Mouse (Mus musculus) kidney, embryonic 16.5 days (tissue): Measurements from ENCODE around the gene Gsta2. TPM values are rescaled to one million over a fixed set of nuclear protein-coding genes. Genes with fewer than 3 reads are reported as not detected.
"Not testable (repeated sequence)": the region's sequence is repeated elsewhere in the genome, so short reads cannot be mapped to it uniquely, and the experiment has no call there.

Experiments
- ATAC-seq: fragments of 200-750 bp; cut with Nextera tagmentation; 2 replicates; pipeline ENCODE4 v1.8.0; 2017; ENCODE audit warnings: moderate TSS enrichment; ENCODE audit not compliant: low FRiP score, low TSS enrichment
- H3K27ac ChIP-seq: fragments of 300-500 bp; sonication (generic); 2 replicates; pipeline ENCODE4 v1.5.1; 2014; ENCODE audit warnings: low read length
- H3K27me3 ChIP-seq: fragments of 300-500 bp; sonication (generic); 2 replicates; pipeline ENCODE4 v1.6.1; 2014; ENCODE audit warnings: low read length, control low read depth, mixed read lengths; ENCODE audit not compliant: insufficient read depth
- H3K36me3 ChIP-seq: fragments of 300-500 bp; sonication (generic); 2 replicates; pipeline ENCODE4 v1.6.1; 2014; ENCODE audit warnings: low read length, control low read depth, mixed read lengths; ENCODE audit not compliant: insufficient read depth
- H3K4me1 ChIP-seq: fragments of 300-500 bp; sonication (generic); 2 replicates; pipeline ENCODE4 v1.6.1; 2014; ENCODE audit warnings: low read length, control low read depth, mixed read lengths; ENCODE audit not compliant: insufficient read depth
- H3K4me2 ChIP-seq: fragments of 300-500 bp; sonication (generic); replicated peaks from 2 replicates; pipeline ENCODE4 v1.6.1; 2014; ENCODE audit warnings: low read depth, low read length
- H3K4me3 ChIP-seq: fragments of 300-500 bp; sonication (generic); 2 replicates; pipeline ENCODE4 v1.5.1; 2014; ENCODE audit warnings: mild to moderate bottlenecking, low read length
- H3K9ac ChIP-seq: fragments of 300-500 bp; sonication (generic); replicated peaks from 2 replicates; pipeline ENCODE4 v1.6.1; 2014; ENCODE audit warnings: low read length
- H3K9me3 ChIP-seq: fragments of 300-500 bp; sonication (generic); 2 replicates; pipeline ENCODE4 v1.6.1; 2016; ENCODE audit warnings: low read length, control low read depth
- WGBS: fragments of 180-500 bp; shearing (Covaris S2); extraction: QIAGEN DNeasy Blood & Tissue Kit; methylation state at CpG from one replicate; pipeline ENCODE4 v1.1.7; 2014; 5-methylcytosine and 5-hydroxymethylcytosine counted together
- polyA plus RNA-seq: library from polyadenylated mRNA; unstranded; fragments of >200 nt; fragmentation: Nextera tagmentation; extraction: Ambion mirVana; gene quantifications from 2 replicates; pipeline ENCODE4 v1.2.1, GENCODE M21; 2015

The Gsta2 gene
- polyA plus RNA-seq, 1 experiment from 2014 or later: 109 TPM

- 75% methylated on average over 1 of the region's 1 CpGs for WGBS
- not testable (repeated sequence) for ATAC-seq
These were observed 66.5 kb downstream of the Gsta2 start for GRCm38 (mm10) chr9:78289063-78289462.

GRCm38 (mm10) chr9:78282002-78282711 is 73.4 kb downstream of the Gsta2 start:
- H3K27ac ChIP-seq, H3K9ac ChIP-seq, H3K4me2 ChIP-seq, H3K4me1 ChIP-seq, H3K36me3 ChIP-seq, H3K4me3 ChIP-seq, H3K9me3 ChIP-seq, H3K27me3 ChIP-seq: not testable (repeated sequence)
- ATAC-seq: peak; percentile 77; the same call in 1 of the 2 replicates
- 80% methylated on average over 4 of the region's 4 CpGs for WGBS

More at GRCm38 (mm10) chr9:78289063-78289462, 66.5 kb downstream of the Gsta2 start:
- not testable (repeated sequence) for H3K4me3 ChIP-seq, H3K4me1 ChIP-seq, H3K4me2 ChIP-seq, H3K9me3 ChIP-seq, H3K27ac ChIP-seq, H3K36me3 ChIP-seq, H3K27me3 ChIP-seq, H3K9ac ChIP-seq

Other genes with a start within 250 kb of the Gsta2 start
- gene Fbxo9, start 246.7 kb downstream of the Gsta2 start, polyA plus RNA-seq: 44.3 and 45.2 TPM in 2 replicates
- 21.7 and 24.5 TPM in 2 replicates for gene Ick, start 246.6 kb downstream of the Gsta2 start, polyA plus RNA-seq
- 134 and 150 TPM in 2 replicates for gene Gsta4, start 173.0 kb downstream of the Gsta2 start, polyA plus RNA-seq
- 2.8 TPM in 2 replicates for gene Gsta1, start 125.1 kb downstream of the Gsta2 start, polyA plus RNA-seq
- gene Gm3776, start 98.7 kb downstream of the Gsta2 start, polyA plus RNA-seq: 0.58 and 1.5 TPM in 2 replicates
- 30.2 and 34.9 TPM in 2 replicates for gene Gm10639, start 65.9 kb downstream of the Gsta2 start, polyA plus RNA-seq
- gene Omt2a, start 41.0 kb downstream of the Gsta2 start, polyA plus RNA-seq: not detected in 2 replicates
- not detected in 2 replicates for gene Omt2b, start 28.2 kb downstream of the Gsta2 start, polyA plus RNA-seq
- 0.27 TPM in 1 of 2 replicates, not detected in the other for gene Dppa5a, start 12.4 kb upstream of the Gsta2 start, polyA plus RNA-seq
- gene Ooep, start 22.9 kb upstream of the Gsta2 start, polyA plus RNA-seq: 1.6 and 2.0 TPM in 2 replicates
- gene Ddx43, start 40.0 kb upstream of the Gsta2 start, polyA plus RNA-seq: 0.28 and 0.50 TPM in 2 replicates
- gene Cgas, start 87.4 kb upstream of the Gsta2 start, polyA plus RNA-seq: 2.1 and 2.8 TPM in 2 replicates
- gene Mto1, start 92.4 kb upstream of the Gsta2 start, polyA plus RNA-seq: 27.9 and 30.1 TPM in 2 replicates
- gene Gm17324, start 93.0 kb upstream of the Gsta2 start, polyA plus RNA-seq: 0.65 and 0.66 TPM in 2 replicates
- gene Eef1a1, start 133.4 kb upstream of the Gsta2 start, polyA plus RNA-seq: 5,008 and 5,126 TPM in 2 replicates
- 18.9 and 19.1 TPM in 2 replicates for gene Slc17a5, start 232.3 kb upstream of the Gsta2 start, polyA plus RNA-seq